ENCODE assay signal across 9 mouse cellular contexts in genomic region chr4:132823614-132824366, GRCm38 (mm10). TPM values are rescaled to one million over a fixed set of nuclear protein-coding genes. Genes with fewer than 3 reads are reported as not detected.
DNase-seq lines count a peak whose midpoint lies in the region; ATAC-seq and TF ChIP-seq lines count a peak whose summit lies in the region.
"Had no signal": no experiment of that assay in that cellular context is flagged by ENCODE, and none has a peak within 500 bp of the region (broad histone marks: within the 10 kb centered on the region; RNA-seq: fewer than 3 reads in every experiment).

No protein-coding gene starts in this region.

- H3K9ac ChIP-seq in hindbrain, embryonic 11.5 days (ENCODE audit: low read depth, low read length): no peak overlapping the region
- H3K9ac ChIP-seq in hindbrain, embryonic 12.5 days: no peak overlapping the region
- H3K9ac ChIP-seq in intestine, postnatal 0 days (ENCODE audit: low read depth, low read length): no peak overlapping the region
- no peak overlapping the region for H3K9ac ChIP-seq in limb, embryonic 11.5 days (ENCODE audit: low read length)
- no peak overlapping the region for H3K9ac ChIP-seq in neural tube, embryonic 11.5 days (ENCODE audit: low read length)

- H3K27ac ChIP-seq in hindbrain, embryonic 11.5 days (ENCODE audit: low read depth, low read length): no peak overlapping the region
- H3K27ac ChIP-seq in hindbrain, embryonic 12.5 days: no peak overlapping the region
- H3K27ac ChIP-seq in intestine, postnatal 0 days (ENCODE audit: low read depth, low read length): no peak overlapping the region
- H3K27ac ChIP-seq in limb, embryonic 11.5 days (replicated peaks; ENCODE audit: low read depth, low read length): no peak overlapping the region
- no peak overlapping the region for H3K27ac ChIP-seq in neural tube, embryonic 11.5 days (ENCODE audit: low read depth, low read length)

- no peak overlapping the region for H3K4me3 ChIP-seq in hindbrain, embryonic 11.5 days (ENCODE audit: low read depth, low read length)
- no peak overlapping the region for H3K4me3 ChIP-seq in hindbrain, embryonic 12.5 days
- no peak overlapping the region for H3K4me3 ChIP-seq in intestine, postnatal 0 days (ENCODE audit: low read depth, low read length)
- no peak overlapping the region for H3K4me3 ChIP-seq in limb, embryonic 11.5 days (ENCODE audit: low read depth, low read length)
- H3K4me3 ChIP-seq in neural tube, embryonic 11.5 days (ENCODE audit: low read depth, low read length): no peak overlapping the region
- H3K4me3 ChIP-seq: erythroblast, embryonic 14.5 days had no signal

- DNase-seq in hindbrain, embryonic 11.5 days (ENCODE audit: low spot score): peak; percentile 74
- DNase-seq in adrenal gland, postnatal 25 days: peak; percentile 60
- DNase-seq in frontal cortex, postnatal 25 days (ENCODE audit: low spot score in 2 of 2): peak; percentile 57 to 58
- peak; percentile 80 for DNase-seq in limb, embryonic 11.5 days (ENCODE audit: low spot score)
- DNase-seq in neural tube, embryonic 11.5 days (ENCODE audit: low spot score): peak; percentile 65
- DNase-seq in testis, postnatal 14 days (ENCODE audit: low spot score): peak; percentile 80

- ATAC-seq in hindbrain, embryonic 11.5 days (ENCODE audit: low FRiP score): no peak
- no peak for ATAC-seq in hindbrain, embryonic 12.5 days (ENCODE audit: low FRiP score)
- ATAC-seq in intestine, postnatal 0 days: peak; percentile 43
- no peak for ATAC-seq in limb, embryonic 11.5 days (ENCODE audit: insufficient number of reproducible peaks, low FRiP score, low TSS enrichment, low read depth)
- no peak for ATAC-seq in neural tube, embryonic 11.5 days (ENCODE audit: insufficient read depth, low FRiP score, low TSS enrichment)

- WGBS in hindbrain, embryonic 11.5 days: 71% methylated on average over 8 of the region's 8 CpGs
- WGBS in hindbrain, embryonic 12.5 days: 79% methylated on average over 8 of the region's 8 CpGs
- WGBS in intestine, postnatal 0 days: 70% methylated on average over 8 of the region's 8 CpGs
- 74% methylated on average over 8 of the region's 8 CpGs for WGBS in limb, embryonic 11.5 days
- WGBS in neural tube, embryonic 11.5 days: 69% methylated on average over 8 of the region's 8 CpGs

- no peaks in the 10 kb centered on the region for H3K27me3 ChIP-seq in hindbrain, embryonic 11.5 days (ENCODE audit: control insufficient read depth, insufficient read depth, low read length)
- H3K27me3 ChIP-seq in hindbrain, embryonic 12.5 days: no peaks in the 10 kb centered on the region
- H3K27me3 ChIP-seq in intestine, postnatal 0 days (replicated peaks; ENCODE audit: control insufficient read depth, insufficient read depth, low read length): no peaks in the 10 kb centered on the region
- H3K27me3 ChIP-seq in limb, embryonic 11.5 days (ENCODE audit: control insufficient read depth, insufficient read depth, low read length): no peaks in the 10 kb centered on the region
- H3K27me3 ChIP-seq in neural tube, embryonic 11.5 days (ENCODE audit: control insufficient read depth, insufficient read depth, low read length): no peaks in the 10 kb centered on the region

- no peaks in the 10 kb centered on the region for H3K4me1 ChIP-seq in hindbrain, embryonic 11.5 days (replicated peaks; ENCODE audit: control insufficient read depth, insufficient read depth, low read length)
- H3K4me1 ChIP-seq in hindbrain, embryonic 12.5 days: no peaks in the 10 kb centered on the region
- H3K4me1 ChIP-seq in intestine, postnatal 0 days (replicated peaks; ENCODE audit: control insufficient read depth, insufficient read depth, low read length): no peaks in the 10 kb centered on the region
- H3K4me1 ChIP-seq in limb, embryonic 11.5 days (ENCODE audit: control insufficient read depth, insufficient read depth, low read length): no peaks in the 10 kb centered on the region
- H3K4me1 ChIP-seq in neural tube, embryonic 11.5 days (ENCODE audit: control insufficient read depth, insufficient read depth, low read length): no peaks in the 10 kb centered on the region

- no peak overlapping the region for H3K4me2 ChIP-seq in hindbrain, embryonic 11.5 days (replicated peaks; ENCODE audit: low read depth, low read length)
- no peak overlapping the region for H3K4me2 ChIP-seq in hindbrain, embryonic 12.5 days (replicated peaks)
- H3K4me2 ChIP-seq in intestine, postnatal 0 days (replicated peaks; ENCODE audit: low read depth): no peak overlapping the region
- H3K4me2 ChIP-seq in limb, embryonic 11.5 days (ENCODE audit: low read depth, severe bottlenecking): no peak overlapping the region
- H3K4me2 ChIP-seq in neural tube, embryonic 11.5 days (ENCODE audit: low read depth): no peak overlapping the region

- peaks cover 17% of the 10 kb centered on the region for H3K36me3 ChIP-seq in hindbrain, embryonic 11.5 days (ENCODE audit: control insufficient read depth, insufficient read depth, low read length)
- H3K36me3 ChIP-seq in hindbrain, embryonic 12.5 days: peaks cover 50% of the 10 kb centered on the region
- peaks cover 26% of the 10 kb centered on the region for H3K36me3 ChIP-seq in intestine, postnatal 0 days (ENCODE audit: control insufficient read depth, insufficient read depth)
- H3K36me3 ChIP-seq in limb, embryonic 11.5 days (ENCODE audit: control insufficient read depth, insufficient read depth, low read length): peaks cover 34% of the 10 kb centered on the region
- H3K36me3 ChIP-seq in neural tube, embryonic 11.5 days (ENCODE audit: control insufficient read depth, insufficient read depth, low read length): peaks cover 30% of the 10 kb centered on the region

- no peaks in the 10 kb centered on the region for H3K9me3 ChIP-seq in hindbrain, embryonic 11.5 days (ENCODE audit: control insufficient read depth, low read length)
- H3K9me3 ChIP-seq in hindbrain, embryonic 12.5 days (replicated peaks): peaks cover 16% of the 10 kb centered on the region
- H3K9me3 ChIP-seq in intestine, postnatal 0 days (ENCODE audit: control insufficient read depth): no peaks in the 10 kb centered on the region
- H3K9me3 ChIP-seq in limb, embryonic 11.5 days (ENCODE audit: control insufficient read depth, low read length): no peaks in the 10 kb centered on the region; the same call in 1 of the 2 replicates
- H3K9me3 ChIP-seq in neural tube, embryonic 11.5 days (ENCODE audit: control insufficient read depth, low read length): no peaks in the 10 kb centered on the region

- TF ChIP-seq CTCF in intestine, postnatal 0 days (IDR thresholded peaks at IDR 0.05; ENCODE audit: low read depth): peak; percentile 87

RNA-seq across cellular contexts. Expression of gene Ppp1r8, which starts 19.2 kb away (rescaled TPM):
- polyA plus RNA-seq in hindbrain, embryonic 11.5 days (2014; fragmentation: Nextera tagmentation; extraction: Ambion mirVana): 87.2 and 114 TPM in 2 replicates
- polyA plus RNA-seq in hindbrain, embryonic 12.5 days (2016; fragmentation: Nextera tagmentation; extraction: Ambion mirVana): 51.6 and 52.0 TPM in 2 replicates
- total RNA-seq in adrenal gland, postnatal 25 days (2021): 46.7 and 51.5 TPM in 2 replicates
- 16.8 and 18.5 TPM in 2 replicates for polyA plus RNA-seq in intestine, postnatal 0 days (2015; fragmentation: Nextera tagmentation; extraction: Ambion mirVana)
- polyA plus RNA-seq in limb, embryonic 11.5 days (2014; fragmentation: Nextera tagmentation; extraction: Ambion mirVana): 87.2 and 111 TPM in 2 replicates
- 82.7 and 101 TPM in 2 replicates for polyA plus RNA-seq in neural tube, embryonic 11.5 days (2014; fragmentation: Nextera tagmentation; extraction: Ambion mirVana)

RNA-seq across cellular contexts. Expression of gene Themis2, which starts 27.6 kb away (rescaled TPM):
- 0.67 and 0.69 TPM in 2 replicates for polyA plus RNA-seq in hindbrain, embryonic 11.5 days (2014; fragmentation: Nextera tagmentation; extraction: Ambion mirVana)
- polyA plus RNA-seq in hindbrain, embryonic 12.5 days (2016; fragmentation: Nextera tagmentation; extraction: Ambion mirVana): 0.63 and 1.0 TPM in 2 replicates
- 0.48 and 1.4 TPM in 2 replicates for total RNA-seq in adrenal gland, postnatal 25 days (2021)
- 1.3 and 1.4 TPM in 2 replicates for polyA plus RNA-seq in intestine, postnatal 0 days (2015; fragmentation: Nextera tagmentation; extraction: Ambion mirVana)
- polyA plus RNA-seq in limb, embryonic 11.5 days (2014; fragmentation: Nextera tagmentation; extraction: Ambion mirVana): 0.45 and 0.57 TPM in 2 replicates
- polyA plus RNA-seq in neural tube, embryonic 11.5 days (2014; fragmentation: Nextera tagmentation; extraction: Ambion mirVana): 1.1 and 1.3 TPM in 2 replicates

RNA-seq across cellular contexts. Expression of gene Rpa2, which starts 55.7 kb away (rescaled TPM):
- polyA plus RNA-seq in hindbrain, embryonic 11.5 days (2014; fragmentation: Nextera tagmentation; extraction: Ambion mirVana): 121 and 130 TPM in 2 replicates
- polyA plus RNA-seq in hindbrain, embryonic 12.5 days (2016; fragmentation: Nextera tagmentation; extraction: Ambion mirVana): 74.5 and 83.1 TPM in 2 replicates
- 17.7 and 19.4 TPM in 2 replicates for total RNA-seq in adrenal gland, postnatal 25 days (2021)
- polyA plus RNA-seq in intestine, postnatal 0 days (2015; fragmentation: Nextera tagmentation; extraction: Ambion mirVana): 26.6 and 27.9 TPM in 2 replicates
- 182 and 183 TPM in 2 replicates for polyA plus RNA-seq in limb, embryonic 11.5 days (2014; fragmentation: Nextera tagmentation; extraction: Ambion mirVana)
- 123 and 132 TPM in 2 replicates for polyA plus RNA-seq in neural tube, embryonic 11.5 days (2014; fragmentation: Nextera tagmentation; extraction: Ambion mirVana)
